Mouse (Mus musculus) liver (tissue): Measurements from ENCODE around the gene Slc39a2.
"Not testable (repeated sequence)": the region's sequence is repeated elsewhere in the genome, so short reads cannot be mapped to it uniquely, and the experiment has no call there.

Experiments
- DNase-seq: peaks from one replicate; pipeline ENCODE4 v3.0.0-alpha.2; 2020; ENCODE audit warnings: mixed read lengths

Slc39a2 gene

GRCm38 (mm10) chr14:51892191-51892939 is at the start of gene Slc39a2:
TSS of gene Slc39a2 (plus strand) at chr14:51892889.
- DNase-seq = no peak

GRCm38 (mm10) chr14:51843882-51844281 is 48.8 kb upstream of the Slc39a2 start:
- DNase-seq = no peak

GRCm38 (mm10) chr14:51846566-51846965 is 46.1 kb upstream of the Slc39a2 start:
- DNase-seq = no peak

- not testable (repeated sequence) for DNase-seq
Observed at GRCm38 (mm10) chr14:51851006-51851405, 41.7 kb upstream of the Slc39a2 start.

- no peak for DNase-seq
Observed at GRCm38 (mm10) chr14:51853399-51853798, 39.3 kb upstream of the Slc39a2 start, which contains the start of gene Ear6. TSS of gene Ear6 (plus strand) at chr14:51853699.

GRCm38 (mm10) chr14:51855280-51855679 is 37.4 kb upstream of the Slc39a2 start:
- not testable (repeated sequence) for DNase-seq

- not testable (repeated sequence) for DNase-seq
Observed at GRCm38 (mm10) chr14:51863603-51864002, 29.1 kb upstream of the Slc39a2 start.

- no peak for DNase-seq
Observed at GRCm38 (mm10) chr14:51870756-51871155, 21.9 kb upstream of the Slc39a2 start.

GRCm38 (mm10) chr14:51871741-51872140 is 20.9 kb upstream of the Slc39a2 start:
- DNase-seq = no peak

GRCm38 (mm10) chr14:51877517-51877916 is 15.2 kb upstream of the Slc39a2 start:
- no peak for DNase-seq

- DNase-seq = peak; percentile 67
Observed at GRCm38 (mm10) chr14:51883527-51884030, 9.1 kb upstream of the Slc39a2 start.

- no peak for DNase-seq
Observed at GRCm38 (mm10) chr14:51884031-51884544, 8.6 kb upstream of the Slc39a2 start.

GRCm38 (mm10) chr14:51884598-51885331 is 7.9 kb upstream of the Slc39a2 start, which contains the start of gene Mettl17:
TSS of gene Mettl17 (plus strand) at chr14:51884842.
- DNase-seq = peak; percentile 97

- DNase-seq = no peak
Observed at GRCm38 (mm10) chr14:51886051-51886450, 6.6 kb upstream of the Slc39a2 start.

- DNase-seq = no peak
Observed at GRCm38 (mm10) chr14:51889833-51890232, 2.9 kb upstream of the Slc39a2 start.

- DNase-seq = no peak
Observed at GRCm38 (mm10) chr14:51893094-51893794, 555 bp downstream of the Slc39a2 start.

GRCm38 (mm10) chr14:51893809-51894208 is 1.1 kb downstream of the Slc39a2 start:
- no peak for DNase-seq

GRCm38 (mm10) chr14:51895071-51895470 is 2.4 kb downstream of the Slc39a2 start:
- no peak for DNase-seq

GRCm38 (mm10) chr14:51896019-51896418 is 3.3 kb downstream of the Slc39a2 start:
- DNase-seq = no peak

GRCm38 (mm10) chr14:51896539-51897170 is 4.0 kb downstream of the Slc39a2 start:
- DNase-seq = no peak

- no peak for DNase-seq
Observed at GRCm38 (mm10) chr14:51899351-51899750, 6.7 kb downstream of the Slc39a2 start.
